Mouse (Mus musculus) forebrain, embryonic 15.5 days (tissue): Measurements from ENCODE around the gene Ggcx. TPM values are rescaled to one million over a fixed set of nuclear protein-coding genes. Genes with fewer than 3 reads are reported as not detected.
"Not testable (repeated sequence)": the region's sequence is repeated elsewhere in the genome, so short reads cannot be mapped to it uniquely, and the experiment has no call there.

Experiments
- ATAC-seq: fragments of 200-750 bp; cut with Nextera tagmentation; replicated peaks from 2 replicates; pipeline ENCODE4 v1.8.0; 2017; ENCODE audit warnings: mild to moderate bottlenecking, moderate TSS enrichment, moderate library complexity
- H3K27ac ChIP-seq: fragments of 300-500 bp; sonication (generic); replicated peaks from 2 replicates; pipeline ENCODE4 v1.5.1; 2015; ENCODE audit warnings: mild to moderate bottlenecking, inconsistent platforms
- H3K27me3 ChIP-seq: fragments of 300-500 bp; sonication (generic); 2 replicates; pipeline ENCODE4 v1.6.1; 2015; ENCODE audit warnings: inconsistent platforms
- H3K36me3 ChIP-seq: fragments of 300-500 bp; sonication (generic); 2 replicates; pipeline ENCODE4 v1.6.1; 2015; ENCODE audit warnings: mild to moderate bottlenecking, inconsistent platforms
- H3K4me1 ChIP-seq: fragments of 300-500 bp; sonication (generic); 2 replicates; pipeline ENCODE4 v1.6.1; 2015; ENCODE audit warnings: inconsistent platforms
- H3K4me2 ChIP-seq: fragments of 300-500 bp; sonication (generic); replicated peaks from 2 replicates; pipeline ENCODE4 v1.6.1; 2015; ENCODE audit warnings: mild to moderate bottlenecking, inconsistent platforms
- H3K4me3 ChIP-seq: fragments of 300-500 bp; sonication (generic); 2 replicates; pipeline ENCODE4 v1.5.1; 2015; ENCODE audit warnings: mild to moderate bottlenecking, inconsistent platforms
- H3K9ac ChIP-seq: fragments of 300-500 bp; sonication (generic); replicated peaks from 2 replicates; pipeline ENCODE4 v1.6.1; 2015; ENCODE audit warnings: mild to moderate bottlenecking, inconsistent platforms
- H3K9me3 ChIP-seq: fragments of 300-500 bp; sonication (generic); 2 replicates; pipeline ENCODE4 v1.6.1; 2016; ENCODE audit warnings: inconsistent platforms
- WGBS: fragments of 180-500 bp; shearing (Covaris S2); methylation state at CpG from one replicate; pipeline ENCODE4 v1.1.7; 2015; ENCODE audit warnings: mixed read lengths; 5-methylcytosine and 5-hydroxymethylcytosine counted together
- polyA plus RNA-seq: library from polyadenylated mRNA; unstranded; fragments of >200 nt; fragmentation: Nextera tagmentation; extraction: Ambion mirVana; gene quantifications from 2 replicates; pipeline ENCODE4 v1.2.1, GENCODE M21; 2015

Gene Ggcx
- polyA plus RNA-seq, 1 experiment from 2014 or later = 14.0 TPM

DNA sequence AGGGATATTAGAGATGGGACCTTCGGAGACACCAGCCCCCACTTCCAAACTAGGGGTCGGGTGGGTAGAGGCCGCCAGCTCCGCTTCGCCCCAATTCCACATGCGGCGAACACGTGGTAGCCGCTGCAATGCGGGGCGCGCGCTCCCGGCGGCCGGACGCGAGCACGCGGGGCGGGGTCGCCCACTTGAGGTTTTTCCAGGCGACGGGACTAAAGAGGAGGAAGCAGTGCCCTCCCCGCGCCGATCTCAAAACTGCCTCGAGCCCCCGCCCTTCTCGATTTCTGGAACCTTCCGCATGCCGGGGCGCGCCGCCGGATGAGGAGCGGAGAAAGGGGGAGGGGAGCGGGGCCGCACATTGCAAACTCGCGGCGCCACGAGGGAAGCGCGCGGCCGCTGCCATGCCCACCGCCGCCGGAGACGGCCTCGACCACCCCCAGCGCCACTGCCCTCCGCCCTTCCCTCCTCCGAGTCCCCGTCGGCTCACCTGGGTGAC, 24.8 kb downstream of the Ggcx start:
- Histone ChIP-seq H3K27me3 (no peaks in the 10 kb centered on the region), H3K9me3 (no peaks in the 10 kb centered on the region), H3K4me2 (peak overlapping the region; percentile 72), H3K4me3 (peak overlapping the region; percentile 100), H3K4me1 (peaks cover 44% of the 10 kb centered on the region), H3K27ac (peak overlapping the region; percentile 99), H3K36me3 (peaks cover 35% of the 10 kb centered on the region), H3K9ac (peak overlapping the region; percentile 100)
- WGBS = under 1% methylated on average over 55 of the region's 57 CpGs
- peak; percentile 21 for ATAC-seq

DNA sequence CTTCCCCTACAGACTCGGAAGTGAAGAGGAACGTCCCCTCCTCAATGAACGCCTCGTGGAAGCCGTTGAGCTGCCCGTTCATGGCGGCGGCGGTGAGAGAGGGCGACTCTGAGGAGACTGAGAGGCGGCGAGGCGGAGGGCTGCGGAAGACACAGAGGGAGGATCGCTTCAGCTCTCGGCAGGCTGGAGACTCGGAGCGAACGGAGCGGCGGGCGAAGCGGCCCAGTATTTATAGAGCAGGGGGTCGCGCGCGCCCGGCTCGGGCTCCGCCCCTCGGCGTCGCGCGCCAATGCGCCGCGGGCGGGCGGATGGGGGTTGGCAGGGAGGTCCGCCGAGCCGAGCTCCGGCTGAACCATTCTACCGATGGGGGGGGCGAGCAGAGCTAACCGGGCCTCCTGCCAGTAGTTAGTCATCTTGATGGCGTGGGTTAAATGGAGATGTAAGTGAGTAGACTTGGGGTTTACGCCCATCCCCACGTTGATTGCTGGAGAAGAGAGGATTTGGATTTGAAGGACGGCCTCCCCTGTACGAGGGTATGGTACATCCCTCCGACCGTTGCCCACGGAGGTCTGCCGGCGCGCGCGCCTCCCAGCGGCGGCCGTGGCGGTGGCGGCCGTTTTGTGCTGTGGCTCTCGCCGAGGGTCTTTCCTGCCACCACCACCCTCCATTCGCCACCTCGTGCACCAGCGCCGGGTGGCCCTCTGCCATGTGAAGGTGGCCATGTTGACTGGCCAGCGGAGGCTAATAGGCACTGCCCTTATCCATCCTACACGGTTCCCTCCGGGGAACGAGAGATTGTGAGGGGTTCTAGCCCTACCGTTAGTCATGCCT, 25.5 kb downstream of the Ggcx start, which contains the start of gene Mat2a:
Gene Mat2a, minus strand, starts transcription at position 204 of the 831 bp plus-strand sequence.
- Histone ChIP-seq H3K4me1 (peaks cover 44% of the 10 kb centered on the region), H3K36me3 (peaks cover 30% of the 10 kb centered on the region), H3K27me3 (no peaks in the 10 kb centered on the region), H3K9ac (peak within 1 kb of the TSS; percentile 100), H3K27ac (peak within 1 kb of the TSS; percentile 99), H3K4me3 (peak within 1 kb of the TSS; percentile 100), H3K4me2 (peak within 1 kb of the TSS; percentile 72), H3K9me3 (no peaks in the 10 kb centered on the region)
- WGBS = under 1% methylated on average over 75 of the region's 77 CpGs
- ATAC-seq = peak; percentile 95

DNA sequence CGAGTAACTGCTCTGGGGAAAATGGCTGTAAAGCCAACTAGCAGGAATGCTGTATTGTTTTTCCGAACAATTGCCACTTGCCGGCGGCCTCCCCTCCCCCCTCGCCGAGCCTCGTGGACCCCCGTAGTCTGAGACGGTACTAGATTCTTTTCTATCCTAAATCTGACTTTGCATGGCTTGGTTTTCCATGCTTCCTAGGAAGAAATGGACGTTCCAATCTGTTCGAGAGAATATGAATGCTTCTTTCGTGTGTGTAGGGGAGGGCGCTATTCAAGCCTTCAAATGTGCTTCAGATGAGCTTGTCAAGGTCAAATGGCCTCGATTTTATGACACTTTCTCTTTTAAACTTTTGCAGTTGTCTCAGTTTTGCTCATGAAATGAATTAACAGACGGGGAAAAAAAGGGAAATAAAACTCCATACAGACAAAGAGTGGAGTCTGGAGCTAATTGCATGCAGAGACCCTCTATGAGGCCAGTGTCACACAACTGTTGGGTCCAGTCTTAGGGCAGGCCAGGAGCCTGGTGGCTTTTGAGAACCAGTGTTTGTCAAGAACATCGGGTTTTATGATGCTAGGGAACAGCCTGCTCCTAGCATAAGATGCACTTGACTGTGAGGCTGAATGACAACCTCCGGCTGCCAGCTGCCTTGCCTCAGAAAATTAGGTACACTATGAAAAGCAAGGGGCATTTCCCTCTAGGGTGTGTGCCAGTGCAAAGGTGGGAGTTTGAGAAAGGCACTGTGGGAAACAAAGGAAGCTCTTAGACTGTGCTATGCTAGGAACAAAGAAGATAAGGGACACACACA, 26.3 kb downstream of the Ggcx start:
- Histone ChIP-seq H3K9me3 (no peaks in the 10 kb centered on the region), H3K4me3 (peak overlapping the region; percentile 100), H3K4me1 (peaks cover 43% of the 10 kb centered on the region), H3K9ac (peak overlapping the region; percentile 100), H3K4me2 (peak overlapping the region; percentile 72), H3K27me3 (no peaks in the 10 kb centered on the region), H3K36me3 (peaks cover 22% of the 10 kb centered on the region), H3K27ac (peak overlapping the region; percentile 99)
- WGBS = 4% methylated on average over 17 of the region's 17 CpGs
- 0 out of 2 replicates have a peak, but pooled peaks have one; percentile 4 for ATAC-seq

DNA sequence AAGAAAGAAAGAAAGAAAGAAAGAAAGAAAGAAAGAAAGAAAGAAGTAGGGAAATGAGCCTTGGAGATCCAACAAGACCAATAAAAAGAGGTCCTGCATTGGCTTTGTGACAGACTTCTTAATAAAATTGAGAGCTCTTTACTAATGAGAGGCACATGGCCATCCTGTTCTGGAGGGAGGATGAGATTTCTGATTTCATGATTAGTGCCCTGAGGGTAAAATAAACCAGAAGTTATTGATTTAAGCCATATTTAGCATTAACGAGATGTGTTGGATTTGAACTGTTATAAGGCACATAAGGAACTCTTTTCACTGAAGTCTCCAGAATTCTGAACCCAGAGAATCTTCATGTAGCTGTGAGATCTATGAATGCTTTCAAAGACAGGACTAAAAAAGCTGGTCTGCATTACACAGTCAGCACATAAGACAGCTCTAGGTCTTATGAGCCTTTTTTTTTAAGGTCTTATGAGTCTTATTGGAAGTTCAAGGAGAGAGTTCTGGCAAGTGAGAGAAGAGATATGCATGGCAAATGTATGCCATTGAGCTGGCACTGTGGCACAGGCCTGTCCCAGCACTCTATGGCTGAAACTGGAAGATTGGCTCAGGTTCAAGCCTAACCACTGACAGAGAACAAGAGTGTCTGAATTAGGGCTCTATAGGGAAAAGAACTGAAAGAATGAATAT, 29.0 kb downstream of the Ggcx start:
- WGBS = 80% methylated on average over 1 of the region's 1 CpGs
- Histone ChIP-seq H3K27me3 (no peaks in the 10 kb centered on the region), H3K9ac (no peak overlapping the region), H3K4me1 (peaks cover 19% of the 10 kb centered on the region), H3K27ac (no peak overlapping the region), H3K36me3 (no peaks in the 10 kb centered on the region), H3K4me3 (no peak overlapping the region), H3K4me2 (no peak overlapping the region), H3K9me3 (no peaks in the 10 kb centered on the region)
- ATAC-seq = no peak

DNA sequence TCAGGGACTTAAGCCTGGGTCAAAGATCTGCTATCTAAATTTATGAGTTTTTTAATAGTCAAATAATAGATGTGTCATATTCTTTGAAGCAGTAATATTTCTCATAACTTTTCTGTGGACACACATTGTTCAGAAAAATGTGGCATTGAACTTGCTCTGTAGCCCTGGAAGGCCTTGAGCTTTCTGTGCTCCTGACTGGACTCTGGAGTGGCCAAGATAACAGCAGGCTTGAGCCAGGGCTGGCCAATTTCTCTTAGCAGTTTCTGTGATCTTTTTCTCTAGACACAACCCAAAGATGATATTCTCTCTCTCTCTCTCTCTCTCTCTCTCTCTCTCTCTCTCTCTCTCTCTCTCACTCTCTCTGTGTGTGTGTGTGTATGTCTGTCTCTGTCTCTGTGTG, 30.9 kb downstream of the Ggcx start:
- H3K4me1 ChIP-seq = peaks cover 16% of the 10 kb centered on the region
- H3K27ac ChIP-seq = no peak overlapping the region
- H3K4me3 ChIP-seq = no peak overlapping the region
- ATAC-seq = no peak
- no peak overlapping the region for H3K4me2 ChIP-seq
- H3K9ac ChIP-seq = no peak overlapping the region
- H3K27me3 ChIP-seq = no peaks in the 10 kb centered on the region
- no peaks in the 10 kb centered on the region for H3K36me3 ChIP-seq
- no peaks in the 10 kb centered on the region for H3K9me3 ChIP-seq

DNA sequence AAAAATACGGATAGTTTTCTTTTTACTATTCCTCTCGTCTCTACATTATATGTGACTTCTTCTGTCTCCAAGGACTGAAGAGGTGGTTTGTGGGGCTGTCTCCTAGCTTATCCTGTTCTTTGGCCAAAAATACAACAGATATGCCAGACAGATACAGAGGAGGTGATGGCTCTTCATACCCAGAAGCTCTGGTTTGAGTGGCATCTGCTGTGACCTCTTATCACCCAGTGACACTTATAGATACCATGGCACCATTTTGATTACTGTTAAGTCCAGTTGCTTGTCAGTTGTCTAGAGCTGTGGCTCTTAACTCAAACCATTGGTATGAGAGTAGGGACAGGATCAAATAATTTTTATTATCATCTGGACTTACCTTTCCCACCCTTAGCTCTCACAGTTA, 33.4 kb downstream of the Ggcx start:
- 91% methylated on average over 2 of the region's 2 CpGs for WGBS
- H3K27me3 ChIP-seq = no peaks in the 10 kb centered on the region
- H3K9ac ChIP-seq = no peak overlapping the region

DNA sequence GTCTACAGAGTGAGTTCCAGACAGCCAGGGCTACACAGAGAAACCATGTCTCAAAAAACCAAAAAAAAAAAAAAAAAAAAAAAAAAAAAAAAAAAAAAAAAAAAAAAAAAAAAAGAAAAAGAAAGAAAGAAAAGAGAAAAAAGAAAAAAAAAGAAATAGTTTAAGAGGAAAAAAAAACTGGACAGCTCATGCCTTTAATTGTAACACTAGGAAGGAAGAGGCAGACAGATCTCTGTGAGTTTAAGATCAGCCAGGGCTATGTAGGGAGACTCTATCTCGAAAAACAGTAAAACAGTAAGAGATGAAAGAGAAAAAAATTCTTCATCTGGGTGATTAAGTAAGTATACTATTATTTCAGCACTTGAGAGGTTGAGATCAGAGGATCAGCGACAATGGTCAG, 37.7 kb downstream of the Ggcx start:
- H3K27ac ChIP-seq, H3K4me2 ChIP-seq, H3K27me3 ChIP-seq, H3K9ac ChIP-seq, H3K4me1 ChIP-seq, H3K36me3 ChIP-seq, H3K9me3 ChIP-seq, H3K4me3 ChIP-seq, ATAC-seq: not testable (repeated sequence)
- WGBS = 66% methylated on average over 2 of the region's 2 CpGs

More for the DNA sequence above, 33.4 kb downstream of the Ggcx start:
- no peak for ATAC-seq
- Histone ChIP-seq H3K9me3 (no peaks in the 10 kb centered on the region), H3K27ac (no peak overlapping the region), H3K4me3 (no peak overlapping the region), H3K36me3 (no peaks in the 10 kb centered on the region), H3K4me2 (no peak overlapping the region), H3K4me1 (no peaks in the 10 kb centered on the region)

DNA sequence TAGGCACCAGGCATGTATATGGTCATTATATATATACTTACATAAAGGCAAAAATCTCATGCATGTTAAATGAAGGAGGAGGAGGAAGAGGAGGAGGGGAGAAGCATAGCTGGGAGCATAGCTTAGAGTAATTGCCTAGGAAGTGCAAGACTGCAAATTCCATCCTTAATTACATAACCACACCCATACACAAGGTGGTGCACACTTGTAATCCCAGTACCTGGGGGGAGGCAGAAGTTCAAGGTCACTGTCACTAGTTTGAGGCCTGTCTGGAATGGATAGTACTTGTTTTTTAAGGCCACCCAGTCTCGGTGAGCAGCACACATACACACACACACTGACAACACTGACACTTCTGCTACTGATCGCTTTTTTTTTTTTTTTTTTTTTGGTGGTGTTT, 38.2 kb downstream of the Ggcx start:
- no peaks in the 10 kb centered on the region for H3K36me3 ChIP-seq
- H3K4me3 ChIP-seq = no peak overlapping the region
- ATAC-seq = no peak
- WGBS = 85% methylated on average over 2 of the region's 2 CpGs
- H3K9me3 ChIP-seq = no peaks in the 10 kb centered on the region
- H3K4me2 ChIP-seq = no peak overlapping the region
- H3K9ac ChIP-seq = no peak overlapping the region
- H3K27ac ChIP-seq = no peak overlapping the region
- H3K4me1 ChIP-seq = peaks cover 5% of the 10 kb centered on the region
- no peaks in the 10 kb centered on the region for H3K27me3 ChIP-seq

DNA sequence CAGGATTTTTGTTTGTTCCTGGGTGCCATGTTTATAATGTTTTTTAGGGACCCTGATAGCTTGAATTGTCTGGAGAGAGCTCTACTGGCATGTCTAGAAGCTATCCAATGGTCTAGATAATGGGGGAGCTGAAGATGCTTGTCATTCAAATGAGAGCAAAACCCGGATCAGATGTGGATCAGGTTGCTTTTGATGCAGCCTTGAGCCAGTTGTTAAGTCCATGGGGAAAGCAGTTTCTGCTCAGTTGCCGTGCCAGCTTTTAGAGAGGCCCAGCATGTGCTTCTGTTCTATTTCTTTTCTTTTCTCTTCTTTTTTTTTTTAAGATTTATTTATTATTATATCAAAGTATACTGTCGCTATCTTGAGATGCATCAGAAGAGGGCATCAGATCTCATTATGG, 39.5 kb downstream of the Ggcx start:
- Histone ChIP-seq H3K27ac (no peak overlapping the region), H3K9ac (no peak overlapping the region), H3K4me1 (peaks cover 5% of the 10 kb centered on the region), H3K4me3 (no peak overlapping the region), H3K36me3 (no peaks in the 10 kb centered on the region), H3K4me2 (no peak overlapping the region), H3K9me3 (no peaks in the 10 kb centered on the region), H3K27me3 (no peaks in the 10 kb centered on the region)
- 64% methylated on average over 3 of the region's 3 CpGs for WGBS
- ATAC-seq = no peak

DNA sequence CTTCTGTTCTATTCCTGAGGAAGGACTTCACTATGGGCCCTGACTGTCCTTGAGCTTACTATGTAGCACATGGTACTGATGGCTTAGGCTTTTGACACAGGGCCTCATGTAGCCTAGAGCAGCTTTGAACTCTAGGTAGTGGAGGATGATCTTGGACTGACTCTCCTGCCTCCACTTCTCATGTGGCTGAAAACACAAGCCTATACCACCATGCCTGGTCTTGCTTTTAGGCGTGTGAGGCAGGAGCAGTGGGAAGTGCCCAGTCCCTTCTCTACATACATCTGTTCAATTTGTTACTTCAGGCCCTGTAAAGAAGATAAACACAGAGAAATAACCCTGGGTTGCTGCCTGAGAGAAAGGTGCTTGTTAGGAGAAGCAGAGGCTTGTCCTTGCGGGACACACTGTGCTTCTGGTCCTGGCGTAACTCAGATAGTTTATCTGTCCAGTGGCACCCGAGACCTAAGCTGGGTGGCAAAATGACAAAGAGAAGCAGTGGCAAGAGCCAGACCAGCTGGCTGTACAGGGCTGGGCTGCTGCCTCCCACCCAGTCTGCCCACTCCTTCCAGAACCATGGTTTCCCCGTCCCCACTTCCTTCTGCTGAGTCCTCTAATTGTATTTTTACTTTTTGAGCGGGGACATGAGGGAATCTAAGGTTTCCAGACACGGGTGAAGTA, 40.1 kb downstream of the Ggcx start:
- no peak overlapping the region for H3K4me2 ChIP-seq
- no peak for ATAC-seq
- no peak overlapping the region for H3K9ac ChIP-seq
- no peak overlapping the region for H3K4me3 ChIP-seq
- 73% methylated on average over 7 of the region's 7 CpGs for WGBS
- no peaks in the 10 kb centered on the region for H3K9me3 ChIP-seq
- H3K27me3 ChIP-seq = no peaks in the 10 kb centered on the region
- no peaks in the 10 kb centered on the region for H3K36me3 ChIP-seq
- H3K4me1 ChIP-seq = peaks cover 5% of the 10 kb centered on the region
- H3K27ac ChIP-seq = 0 out of 2 replicates have a peak overlapping the region, but pooled peaks have one; percentile 23

DNA sequence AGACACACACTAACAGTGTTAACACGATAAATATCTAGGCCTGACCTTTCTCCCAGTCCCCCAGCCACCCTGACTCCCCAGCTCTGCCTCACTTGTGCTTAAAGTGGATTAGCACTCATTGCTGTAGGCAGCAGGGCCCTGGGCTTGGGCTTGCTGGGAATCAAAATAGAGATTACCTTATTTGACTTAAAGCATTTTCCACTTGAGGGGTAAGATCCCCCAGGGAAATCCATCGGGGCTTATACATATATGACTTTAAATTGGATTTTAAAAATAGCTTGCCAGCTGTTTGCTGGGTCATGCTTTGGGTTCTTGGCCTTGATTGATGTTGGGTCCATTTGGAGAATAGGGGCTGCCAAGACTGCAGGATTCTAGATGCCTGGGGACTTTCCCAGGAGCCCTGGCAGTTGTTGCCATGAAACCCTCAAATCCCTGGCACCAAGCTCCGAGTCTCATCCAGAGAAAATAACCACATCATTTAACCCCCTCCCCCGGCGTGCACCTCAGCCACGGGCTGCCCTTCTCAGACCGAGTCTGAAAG, 40.8 kb downstream of the Ggcx start:
- no peak for ATAC-seq
- Histone ChIP-seq H3K4me1 (peaks cover 5% of the 10 kb centered on the region), H3K4me3 (no peak overlapping the region), H3K27ac (0 out of 2 replicates have a peak overlapping the region, but pooled peaks have one; percentile 23), H3K27me3 (no peaks in the 10 kb centered on the region), H3K36me3 (no peaks in the 10 kb centered on the region), H3K9me3 (no peaks in the 10 kb centered on the region), H3K4me2 (no peak overlapping the region), H3K9ac (no peak overlapping the region)
- WGBS = 51% methylated on average over 7 of the region's 7 CpGs
